Mouse (Mus musculus) lung, postnatal 14 days (tissue): ENCODE measurements around the gene Rfx1.
A peak's percentile ranks its signal among the peaks of the same experiment; 100 is the strongest.

ENCODE experiments used
- DNase-seq: peaks from one replicate; pipeline ENCODE4 v3.0.0; 2021

Gene Rfx1

DNA sequence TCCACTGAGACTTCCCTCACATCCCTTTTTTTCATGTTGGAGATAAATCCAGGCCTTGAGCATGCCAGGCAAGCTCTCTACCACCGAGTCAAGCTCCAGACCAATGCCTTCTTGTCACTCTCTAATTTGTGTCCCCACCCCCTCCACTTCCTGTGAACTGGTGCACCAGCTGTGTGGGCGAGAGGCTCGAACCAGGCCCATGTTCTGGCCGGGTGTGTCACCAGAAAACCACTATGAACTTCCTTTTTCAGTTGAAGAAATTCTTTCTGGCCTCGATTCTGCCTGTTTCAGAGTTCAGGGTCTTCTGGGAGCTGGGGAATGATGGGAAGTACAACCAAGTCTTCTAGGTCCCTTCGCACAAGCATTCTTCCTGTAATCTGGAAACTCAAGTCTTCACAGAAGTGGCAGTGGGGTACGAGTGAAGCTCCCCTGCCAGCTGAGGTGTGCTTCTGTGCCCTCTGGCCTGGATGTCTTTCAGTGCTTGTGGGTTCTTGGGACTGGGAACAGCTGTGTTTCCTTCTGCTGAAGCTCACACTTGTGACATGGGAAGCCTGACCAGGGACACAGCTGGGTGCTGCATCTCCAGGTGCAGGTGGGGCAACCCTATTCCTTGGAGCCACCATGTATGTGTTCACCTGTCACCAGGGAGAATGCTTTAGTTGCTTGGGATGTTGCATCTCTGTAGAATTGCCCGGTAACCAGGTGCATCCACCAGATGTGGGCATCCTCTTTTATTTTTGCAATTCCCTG lies 2.6 kb upstream of the Rfx1 start:
- DNase-seq: peak; percentile 48

DNA sequence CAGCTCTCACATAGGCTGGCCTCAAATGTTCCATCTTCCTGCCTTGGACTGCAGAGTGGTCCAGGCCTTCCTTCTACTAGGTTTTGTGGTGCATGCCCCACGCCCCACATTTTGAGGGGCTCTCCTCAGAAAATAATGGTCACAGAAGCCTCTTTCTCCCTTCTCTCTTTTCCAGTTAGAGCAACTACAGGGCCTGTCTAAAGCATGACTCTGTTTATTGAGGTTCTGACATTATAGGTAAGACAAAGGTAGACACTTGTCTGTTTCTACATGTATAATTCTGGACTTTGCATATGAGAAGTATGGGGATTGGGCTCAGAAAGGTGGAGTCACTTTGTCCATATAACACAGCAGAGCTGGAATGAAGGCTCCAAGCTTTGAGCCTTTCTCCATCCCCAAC lies 1.6 kb upstream of the Rfx1 start, which contains the start of gene Gm10643:
Gene Gm10643 (minus strand): TSS at position 101 of the 400 bp plus-strand sequence.
- DNase-seq: no peak

GRCm38 (mm10) chr8:84065457-84066072 lies 1.1 kb upstream of the Rfx1 start:
- DNase-seq: no peak

DNA sequence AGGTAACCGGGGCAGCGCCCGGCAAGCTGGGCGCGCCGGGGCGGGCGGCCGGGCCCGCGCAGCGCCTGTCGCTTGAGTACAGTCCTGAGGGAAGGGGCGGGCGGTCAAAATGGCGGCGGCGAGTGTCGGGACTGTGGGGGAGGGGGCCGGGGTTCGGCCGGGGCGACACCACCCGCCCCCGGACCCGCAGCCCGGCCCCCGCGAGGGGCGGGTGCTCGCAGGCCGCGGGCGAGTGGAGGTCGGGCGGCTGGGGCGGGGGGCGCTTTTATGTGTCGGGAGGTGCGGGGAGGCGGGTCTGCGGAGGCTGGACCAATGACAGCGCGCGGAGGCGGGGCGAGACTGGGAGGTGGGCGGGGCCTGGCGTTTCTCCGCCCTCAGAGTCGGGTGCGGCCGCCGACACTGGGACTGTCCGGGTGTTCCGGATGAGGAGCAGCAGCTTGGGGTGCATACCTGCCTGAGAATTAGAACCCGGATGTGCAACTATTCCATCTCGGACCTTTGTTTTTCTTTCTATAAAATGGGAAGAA lies 476 bp downstream of the Rfx1 start:
- DNase-seq: peak; percentile 99

- DNase-seq: no peak
Observed at GRCm38 (mm10) chr8:84067911-84068310, 1.3 kb downstream of the Rfx1 start.

- no peak for DNase-seq
Observed at GRCm38 (mm10) chr8:84068316-84069035, 1.8 kb downstream of the Rfx1 start.

DNA sequence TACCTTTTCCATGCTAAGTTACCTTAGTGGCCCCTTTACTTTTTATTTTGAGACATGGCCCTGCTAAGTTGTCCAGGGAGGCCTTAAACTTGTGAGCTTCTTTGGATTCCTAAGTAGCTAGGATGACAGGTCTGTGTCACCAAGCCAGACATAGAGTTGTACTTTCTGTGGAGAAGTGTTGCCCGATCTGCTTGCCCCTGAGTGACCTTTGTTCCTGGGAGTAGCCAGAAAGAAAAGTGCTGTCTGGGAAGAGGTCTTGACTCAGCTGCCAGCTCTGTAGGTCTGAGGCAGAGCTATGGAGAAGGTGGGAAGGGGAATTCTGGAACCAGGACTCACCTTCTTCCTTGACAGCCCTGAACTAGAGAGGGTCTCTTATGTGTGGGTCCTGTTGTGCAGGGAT lies 2.5 kb downstream of the Rfx1 start:
- DNase-seq: no peak

- DNase-seq: no peak
Observed at GRCm38 (mm10) chr8:84069750-84070149, 3.1 kb downstream of the Rfx1 start.

DNA sequence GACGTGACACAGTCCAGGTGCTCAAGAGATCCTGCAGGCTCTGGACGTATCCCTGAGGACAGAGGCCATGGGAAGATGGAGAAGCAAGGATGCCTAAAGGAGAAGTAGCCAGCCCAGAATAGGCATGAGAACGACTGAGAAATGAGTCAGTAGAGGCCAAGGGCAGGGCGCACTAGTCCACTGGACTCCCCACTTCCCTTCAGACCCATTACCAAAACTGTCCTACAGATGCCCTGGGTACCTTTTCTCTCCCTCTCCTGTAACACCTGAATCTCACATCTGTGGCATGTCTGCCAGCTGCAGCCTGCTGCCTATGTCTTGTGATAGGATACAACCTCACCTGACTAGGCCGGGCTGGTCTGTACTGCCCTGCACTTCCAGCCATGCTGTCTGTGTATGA lies 3.6 kb downstream of the Rfx1 start:
- DNase-seq: no peak

- DNase-seq: no peak
Observed at GRCm38 (mm10) chr8:84070667-84071066, 4.0 kb downstream of the Rfx1 start.

GRCm38 (mm10) chr8:84071921-84072320 lies 5.3 kb downstream of the Rfx1 start:
- DNase-seq: no peak

GRCm38 (mm10) chr8:84072321-84072720 lies 5.7 kb downstream of the Rfx1 start:
- DNase-seq: no peak

GRCm38 (mm10) chr8:84073230-84073976 lies 6.8 kb downstream of the Rfx1 start:
- no peak for DNase-seq

DNA sequence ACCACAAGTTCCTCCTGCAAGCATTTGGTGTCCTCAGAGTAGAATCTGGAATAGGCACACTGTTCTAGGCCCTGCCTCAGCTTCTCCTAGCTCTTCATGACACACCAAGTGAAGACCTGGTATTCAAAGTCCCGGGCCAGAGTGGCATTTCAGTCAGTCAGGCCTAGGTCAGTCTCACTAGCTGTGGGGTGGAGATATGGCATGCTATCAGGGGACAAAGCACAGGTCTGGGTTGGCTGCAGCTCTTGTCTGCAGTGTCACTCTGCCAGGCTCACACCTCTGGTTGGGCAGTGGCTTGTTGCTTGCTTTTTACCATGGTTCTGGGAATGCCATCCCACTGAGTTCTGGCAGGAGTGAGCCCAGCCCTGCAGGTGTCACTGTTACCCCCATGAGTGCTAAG lies 9.8 kb downstream of the Rfx1 start:
- DNase-seq: no peak

DNA sequence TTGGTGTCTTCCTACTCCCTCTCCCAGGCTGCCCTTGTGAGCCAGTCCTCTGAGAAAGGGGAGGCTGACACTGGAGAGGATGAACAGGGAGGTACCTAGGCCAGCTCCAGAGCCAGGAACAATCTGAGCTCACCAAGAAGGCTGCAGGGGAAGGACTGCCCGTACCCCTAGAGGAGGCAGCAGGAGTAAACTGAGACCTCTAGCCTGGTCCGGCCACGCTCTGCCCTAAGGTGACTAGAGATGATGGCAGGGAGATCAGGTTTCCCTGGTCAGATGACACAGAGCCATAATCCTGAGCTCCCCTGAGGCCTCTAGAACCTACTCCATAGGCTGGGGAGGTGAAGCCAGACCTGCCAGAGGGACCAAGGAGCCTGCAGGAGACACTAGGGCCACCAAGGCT lies 10.2 kb downstream of the Rfx1 start:
- DNase-seq: no peak

- peak; percentile 51 for DNase-seq
Observed at GRCm38 (mm10) chr8:84079206-84079605, 12.6 kb downstream of the Rfx1 start.

DNA sequence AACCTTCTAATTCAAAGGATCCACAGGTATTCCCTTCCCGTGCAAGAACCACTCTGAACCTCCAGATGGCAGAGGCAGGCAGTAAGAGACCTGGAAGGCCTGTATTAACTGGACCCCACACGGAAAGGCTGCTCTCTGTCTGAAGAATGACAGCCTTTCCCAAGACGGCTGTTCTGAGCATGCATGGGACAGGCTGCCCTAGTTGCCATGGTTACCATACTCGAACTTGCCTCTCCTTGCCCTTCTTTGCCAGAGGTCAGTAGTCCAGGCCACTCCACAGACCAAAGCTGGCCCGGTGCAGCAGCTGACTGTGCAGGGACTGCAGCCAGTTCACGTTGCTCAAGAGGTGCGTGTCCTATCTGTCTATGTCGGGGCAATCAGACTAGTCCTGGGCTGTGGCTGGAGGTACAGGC lies 17.2 kb downstream of the Rfx1 start:
- DNase-seq: no peak

DNA sequence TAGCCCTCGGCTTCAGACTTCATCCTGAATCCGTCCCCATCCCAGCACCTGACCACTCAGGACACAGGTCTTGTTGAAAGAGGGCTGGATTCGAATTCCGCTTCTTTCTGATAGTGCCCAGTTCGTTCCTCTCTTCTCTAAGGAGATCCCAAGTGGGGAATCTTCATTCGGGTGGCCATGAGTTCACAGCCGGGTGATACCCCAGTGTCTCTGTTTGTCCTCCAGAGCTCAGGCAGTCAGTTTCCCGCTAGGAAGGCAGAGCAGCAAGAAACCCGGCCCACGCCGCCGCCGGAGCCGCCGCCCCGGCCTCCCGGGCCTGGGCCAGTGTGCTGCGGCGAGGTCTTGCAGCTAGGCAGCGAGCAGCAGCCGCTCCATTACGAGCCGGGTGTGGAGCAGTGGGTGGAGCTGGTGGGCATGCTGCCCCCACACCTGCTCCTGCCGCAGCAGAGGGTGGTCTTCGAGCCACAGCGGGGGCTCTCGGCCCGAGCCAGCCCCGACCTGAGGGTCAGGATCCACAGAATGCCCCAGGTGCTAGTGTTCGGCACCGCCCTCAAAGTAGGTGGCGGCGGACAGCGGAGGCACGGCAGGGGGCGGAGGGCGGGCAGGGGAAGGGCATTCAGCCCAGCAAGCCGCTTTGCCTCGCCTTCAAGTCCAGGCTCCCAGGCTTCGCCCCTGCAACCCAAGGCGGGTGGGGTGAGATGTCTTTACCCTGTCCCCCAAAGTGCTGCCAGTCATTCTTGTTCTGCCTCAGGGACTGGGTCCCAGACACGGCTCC lies 17.9 kb downstream of the Rfx1 start:
- DNase-seq: no peak

DNA sequence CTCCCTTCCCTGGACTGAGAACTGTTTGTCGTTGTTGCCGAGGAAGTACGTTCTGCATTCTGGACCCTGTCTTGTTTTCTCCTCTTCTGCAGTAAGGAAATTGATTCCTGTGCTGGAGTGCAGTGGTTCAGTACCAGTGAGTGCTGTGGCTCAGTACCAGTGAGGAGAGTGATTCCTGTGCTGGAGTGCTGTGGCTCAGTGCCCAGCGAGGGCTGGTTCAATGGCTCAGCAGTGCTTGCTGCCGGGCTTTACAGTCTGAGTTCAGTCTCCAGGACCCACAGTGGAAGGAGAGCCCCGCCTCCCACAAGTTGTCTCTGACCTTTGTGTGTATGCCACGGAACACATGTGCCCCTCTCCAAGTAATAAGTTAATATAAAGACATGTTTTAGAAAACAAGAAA lies 20.5 kb downstream of the Rfx1 start:
- DNase-seq: no peak

- no peak for DNase-seq
Observed at GRCm38 (mm10) chr8:84087821-84088220, 21.2 kb downstream of the Rfx1 start.

DNA sequence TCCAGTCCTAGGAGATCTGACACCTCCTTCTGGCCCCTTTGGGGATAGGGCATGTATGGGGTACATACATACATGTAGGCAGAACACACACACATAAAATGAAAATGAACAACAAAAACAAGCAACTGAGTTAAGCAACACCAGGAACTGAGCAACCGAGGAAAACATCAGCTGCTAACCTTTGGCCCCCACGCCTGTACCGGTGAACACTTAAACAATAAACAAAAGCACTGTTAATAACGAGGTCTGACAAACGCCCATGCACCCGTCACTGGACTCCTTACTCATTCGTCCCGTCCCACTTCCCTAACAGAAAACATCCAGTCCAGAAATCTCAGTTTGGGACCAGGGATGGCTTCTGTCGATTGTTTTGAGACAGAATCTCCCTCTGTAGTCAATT lies 22.6 kb downstream of the Rfx1 start:
- DNase-seq: no peak

GRCm38 (mm10) chr8:84090585-84090984 lies 24.0 kb downstream of the Rfx1 start:
- no peak for DNase-seq
